Mouse (Mus musculus): Measurements from ENCODE around the gene Kifc1.

GRCm38 (mm10) chr17:33897114-33897794 is 6.8 kb upstream of the Kifc1 start:
- peak; percentile 63; the same call in 1 of the 2 replicates for TF ChIP-seq ZC3H11A (IDR thresholded peaks at IDR 0.05; ENCODE audit: borderline replicate concordance, low read depth, low read length)
- TF ChIP-seq MAFK (IDR thresholded peaks at IDR 0.05; ENCODE audit: insufficient read depth, low read depth, low read length) = no peak
- TF ChIP-seq HCFC1 (IDR thresholded peaks at IDR 0.05; ENCODE audit: borderline replicate concordance, insufficient read depth, low read length) = peak; percentile 32; the same call in 1 of the 2 replicates
- no peak for TF ChIP-seq CHD2 (IDR thresholded peaks at IDR 0.05; ENCODE audit: low read depth, low read length)

Measured in ES-E14 (cell line).